Mouse (Mus musculus) heart, postnatal 36 days (tissue): ENCODE measurements at regions not wholly inside any gene's neighbourhood (a gene's known extent, or its start where the extent isn't known, plus 50 kb on each side); places are given as distances from the start of the nearest gene placed in this dataset.

Source experiments
- DNase-seq, 2 experiments: peaks; one replicate each; pipeline ENCODE4 v3.0.0; 2021 to 2022
- intact Hi-C: fragments of 180-260 bp; cut with DNase I; formaldehyde crosslinking; loops from one replicate; pipeline ENCODE4 v1.15.1; 2025

- intact Hi-C loops, result no loop called here
- DNase-seq, result no peak
These were observed 147.8 kb upstream of the Zfp703 start for GRCm38 (mm10) chr8:26829313-26829712.

GRCm38 (mm10) chr8:26831148-26831547 is 146.0 kb upstream of the Zfp703 start:
- intact Hi-C loops, result no loop called here
- DNase-seq, result no peak

GRCm38 (mm10) chr8:26831790-26832189 is 145.3 kb upstream of the Zfp703 start:
- intact Hi-C loops, result no loop called here
- DNase-seq, result no peak

GRCm38 (mm10) chr8:26832546-26832945 is 144.6 kb upstream of the Zfp703 start:
- intact Hi-C loops, result no loop called here
- DNase-seq, result no peak

- DNase-seq, result no peak
- intact Hi-C loops, result no loop called here
These were observed 143.8 kb upstream of the Zfp703 start for GRCm38 (mm10) chr8:26833297-26833696.

GRCm38 (mm10) chr8:26833784-26834183 is 143.3 kb upstream of the Zfp703 start:
- intact Hi-C loops, result no loop called here
- no peak for DNase-seq

- intact Hi-C loops, result no loop called here
- no peak for DNase-seq
These were observed 142.5 kb upstream of the Zfp703 start for GRCm38 (mm10) chr8:26834604-26835003.

GRCm38 (mm10) chr8:26835076-26835475 is 142.0 kb upstream of the Zfp703 start:
- intact Hi-C loops, result no loop called here
- DNase-seq, result no peak

GRCm38 (mm10) chr8:26835616-26836015 is 141.5 kb upstream of the Zfp703 start:
- intact Hi-C loops, result no loop called here

GRCm38 (mm10) chr8:26836552-26836951 is 140.6 kb upstream of the Zfp703 start:
- no peak for DNase-seq
- intact Hi-C loops, result no loop called here

More at GRCm38 (mm10) chr8:26835616-26836015, 141.5 kb upstream of the Zfp703 start:
- DNase-seq, result no peak

GRCm38 (mm10) chr8:26840286-26840685 is 136.8 kb upstream of the Zfp703 start:
- DNase-seq, result peak; percentile 23 to 45
- intact Hi-C loops, result loop anchor here (5.0 kb wide), 1 partner anchor 42 kb away; no protein-coding TSS in a partner anchor

- intact Hi-C loops, result loop anchor here (5.0 kb wide), 1 partner anchor 41 kb away; no protein-coding TSS in a partner anchor
- no peak for DNase-seq
These were observed 136.1 kb upstream of the Zfp703 start for GRCm38 (mm10) chr8:26840745-26841680.

GRCm38 (mm10) chr8:26843714-26844113 is 133.4 kb upstream of the Zfp703 start:
- intact Hi-C loops, result loop anchor here (5.0 kb wide), 1 partner anchor 39 kb away; no protein-coding TSS in a partner anchor

GRCm38 (mm10) chr8:26844132-26844808 is 132.9 kb upstream of the Zfp703 start:
- no peak for DNase-seq
- intact Hi-C loops, result loop anchor here (5.0 kb wide), 1 partner anchor 38 kb away; no protein-coding TSS in a partner anchor

More at GRCm38 (mm10) chr8:26843714-26844113, 133.4 kb upstream of the Zfp703 start:
- DNase-seq, result no peak

- intact Hi-C loops, result loop anchor here (5.0 kb wide), 1 partner anchor 38 kb away; no protein-coding TSS in a partner anchor
- no peak for DNase-seq
These were observed 132.3 kb upstream of the Zfp703 start for GRCm38 (mm10) chr8:26844809-26845143.

GRCm38 (mm10) chr8:26845481-26846194 is 131.5 kb upstream of the Zfp703 start:
- intact Hi-C loops, result no loop called here
- peak; percentile 38 to 44 for DNase-seq

GRCm38 (mm10) chr8:26847009-26847408 is 130.1 kb upstream of the Zfp703 start:
- no peak for DNase-seq
- intact Hi-C loops, result no loop called here

- DNase-seq, result peak in 1 of 2 experiments; percentile 34
- intact Hi-C loops, result no loop called here
These were observed 128.9 kb upstream of the Zfp703 start for GRCm38 (mm10) chr8:26848098-26848772.

GRCm38 (mm10) chr8:26848955-26849684 is 128.0 kb upstream of the Zfp703 start:
- intact Hi-C loops, result no loop called here

More at GRCm38 (mm10) chr8:26848955-26849684, 128.0 kb upstream of the Zfp703 start:
- peak; percentile 41 to 53 for DNase-seq
